Mouse (Mus musculus): ENCODE data around the gene Tnnc2. TPM values are rescaled to one million over a fixed set of nuclear protein-coding genes. Genes with fewer than 3 reads are reported as not detected.

Gene Tnnc2
- not detected for polyA plus RNA-seq (2017; shearing (Covaris generic))

GRCm38 (mm10) chr2:164779481-164780086 lies at the start of gene Tnnc2:
Gene Tnnc2, minus strand, starts transcription at chr2:164779967.

GRCm38 (mm10) chr2:164828437-164828836 lies 48.7 kb upstream of the Tnnc2 start, which contains the start of gene Spata25:
Gene Spata25, minus strand, starts transcription at chr2:164828537.

GRCm38 (mm10) chr2:164822636-164823165 lies 42.9 kb upstream of the Tnnc2 start, which contains the start of gene Zswim1:
Gene Zswim1, plus strand, starts transcription at chr2:164822686.

GRCm38 (mm10) chr2:164804533-164805331 lies 25.0 kb upstream of the Tnnc2 start, which contains the start of the genes Acot8 and Zswim3:
Gene Acot8, minus strand, starts transcription at chr2:164804882.
Gene Zswim3, plus strand, starts transcription at chr2:164805098.

GRCm38 (mm10) chr2:164785481-164786387 lies 6.0 kb upstream of the Tnnc2 start, which contains the start of gene Snx21:
Gene Snx21, plus strand, starts transcription at chr2:164785823.

GRCm38 (mm10) chr2:164769258-164770037 lies 10.3 kb downstream of the Tnnc2 start, which contains the start of gene Ube2c:
Gene Ube2c, plus strand, starts transcription at chr2:164769898.

GRCm38 (mm10) chr2:164745843-164746479 lies 33.8 kb downstream of the Tnnc2 start, which contains the start of the genes Wfdc3 and Dnttip1:
Gene Wfdc3, minus strand, starts transcription at chr2:164745931.
Gene Dnttip1, plus strand, starts transcription at chr2:164745983.

Other genes with a start within 250 kb of the Tnnc2 start
- 1 to 10 TPM in 1 of 2 experiments, not detected in 1; 3.3 TPM for gene Wfdc2, start 217.6 kb downstream of the Tnnc2 start, polyA plus RNA-seq (2017; shearing (Covaris generic))
- not detected for gene Spint3, start 206.5 kb downstream of the Tnnc2 start, polyA plus RNA-seq (2017; shearing (Covaris generic))
- gene Wfdc6a, start 194.5 kb downstream of the Tnnc2 start, polyA plus RNA-seq (2017; shearing (Covaris generic)) = not detected
- gene Eppin, start 186.4 kb downstream of the Tnnc2 start, polyA plus RNA-seq (2017; shearing (Covaris generic)) = not detected
- gene Wfdc6b, start 166.4 kb downstream of the Tnnc2 start, polyA plus RNA-seq (2017; shearing (Covaris generic)) = 1 to 10 TPM in 1 of 2 experiments, not detected in 1; 3.0 TPM
- gene Wfdc8, start 166.3 kb downstream of the Tnnc2 start, polyA plus RNA-seq (2017; shearing (Covaris generic)) = 1 to 10 TPM in 1 of 2 experiments, not detected in 1; 1.6 TPM
- gene Wfdc16, start 141.2 kb downstream of the Tnnc2 start, polyA plus RNA-seq (2017; shearing (Covaris generic)) = not detected
- under 1 TPM in 1 of 2 experiments, not detected in 1; 0.88 TPM for gene Wfdc10, start 123.9 kb downstream of the Tnnc2 start, polyA plus RNA-seq (2017; shearing (Covaris generic))
- gene Wfdc9, start 123.4 kb downstream of the Tnnc2 start, polyA plus RNA-seq (2017; shearing (Covaris generic)) = 1 to 10 TPM in 1 of 2 experiments, under 1 TPM in 1; 0.51 to 1.6 TPM
- gene Wfdc11, start 105.9 kb downstream of the Tnnc2 start, polyA plus RNA-seq (2017; shearing (Covaris generic)) = not detected
- not detected for gene Wfdc13, start 94.9 kb downstream of the Tnnc2 start, polyA plus RNA-seq (2017; shearing (Covaris generic))
- not detected for gene Spint4, start 81.5 kb downstream of the Tnnc2 start, polyA plus RNA-seq (2017; shearing (Covaris generic))
- not detected for gene Spint5, start 64.7 kb downstream of the Tnnc2 start, polyA plus RNA-seq (2017; shearing (Covaris generic))
- gene Wfdc3, start 34.0 kb downstream of the Tnnc2 start, polyA plus RNA-seq (2017; shearing (Covaris generic)) = 1 to 10 TPM in 1 of 2 experiments, under 1 TPM in 1; 0.20 to 2.9 TPM
- 10 to 100 TPM; 61.3 to 61.5 TPM for gene Dnttip1, start 34.0 kb downstream of the Tnnc2 start, polyA plus RNA-seq (2017; shearing (Covaris generic))
- 1 to 10 TPM; 1.7 to 2.9 TPM for gene Ube2c, start 10.1 kb downstream of the Tnnc2 start, polyA plus RNA-seq (2017; shearing (Covaris generic))
- gene Snx21, start 5.9 kb upstream of the Tnnc2 start, polyA plus RNA-seq (2017; shearing (Covaris generic)) = 1 to 10 TPM; 8.2 to 9.8 TPM
- 10 to 100 TPM; 29.7 to 34.5 TPM for gene Acot8, start 24.9 kb upstream of the Tnnc2 start, polyA plus RNA-seq (2017; shearing (Covaris generic))
- 10 to 100 TPM in 1 of 2 experiments, 1 to 10 TPM in 1; 8.2 to 11.0 TPM for gene Zswim3, start 25.1 kb upstream of the Tnnc2 start, polyA plus RNA-seq (2017; shearing (Covaris generic))
- 10 to 100 TPM; 19.3 to 20.7 TPM for gene Zswim1, start 42.7 kb upstream of the Tnnc2 start, polyA plus RNA-seq (2017; shearing (Covaris generic))
- gene Spata25, start 48.6 kb upstream of the Tnnc2 start, polyA plus RNA-seq (2017; shearing (Covaris generic)) = not detected
- gene Ctsa, start 52.9 kb upstream of the Tnnc2 start, polyA plus RNA-seq (2017; shearing (Covaris generic)) = 100 to 1,000 TPM; 179 to 196 TPM
- gene Neurl2, start 53.5 kb upstream of the Tnnc2 start, polyA plus RNA-seq (2017; shearing (Covaris generic)) = 1 to 10 TPM; 1.3 to 2.8 TPM
- gene Pltp, start 77.7 kb upstream of the Tnnc2 start, polyA plus RNA-seq (2017; shearing (Covaris generic)) = 1 to 10 TPM in 1 of 2 experiments, under 1 TPM in 1; 0.52 to 9.3 TPM
- gene Pcif1, start 99.3 kb upstream of the Tnnc2 start, polyA plus RNA-seq (2017; shearing (Covaris generic)) = 100 to 1,000 TPM; 109 to 125 TPM
- gene Zfp335, start 131.8 kb upstream of the Tnnc2 start, polyA plus RNA-seq (2017; shearing (Covaris generic)) = 10 to 100 TPM; 35.0 to 36.2 TPM
- 1 to 10 TPM; 3.2 to 8.8 TPM for gene Mmp9, start 160.8 kb upstream of the Tnnc2 start, polyA plus RNA-seq (2017; shearing (Covaris generic))
- 1 to 10 TPM in 1 of 2 experiments, under 1 TPM in 1; 0.12 to 1.2 TPM for gene Slc12a5, start 180.8 kb upstream of the Tnnc2 start, polyA plus RNA-seq (2017; shearing (Covaris generic))